Mouse (Mus musculus): ENCODE data around the gene Abcc10.
A peak's percentile ranks its signal among the peaks of the same experiment; 100 is the strongest.

The Abcc10 gene

GRCm38 (mm10) chr17:46327906-46328534, at the start of gene Abcc10:
Abcc10 (minus strand) TSS chr17:46328352.
- DNase-seq (ENCODE audit: low spot score in 2 of 2), result peak; percentile 87 to 92

DNA sequence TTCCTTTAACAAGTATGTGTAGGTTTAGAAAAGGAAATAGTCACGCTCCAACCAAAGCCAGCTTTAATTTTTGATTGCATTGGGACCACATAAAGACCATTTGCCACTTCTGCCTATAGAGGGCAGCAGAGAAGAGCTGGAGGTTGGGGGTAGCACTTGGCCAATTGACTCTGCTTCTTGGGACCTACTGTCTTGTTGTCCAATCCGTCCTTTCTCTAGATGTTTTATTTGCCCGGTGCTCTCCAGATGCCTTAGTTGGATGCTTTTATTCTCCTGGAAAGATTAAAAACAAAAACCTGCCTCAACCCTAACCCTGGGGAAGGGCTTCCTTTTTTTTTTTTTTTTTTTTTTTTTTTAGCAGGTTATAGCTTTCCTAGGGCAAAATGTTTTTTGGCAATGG, 43.6 kb upstream of the Abcc10 start:
- no peak for DNase-seq (ENCODE audit: low spot score in 2 of 2)

GRCm38 (mm10) chr17:46351026-46351700, 23.0 kb upstream of the Abcc10 start:
- no peak for DNase-seq (ENCODE audit: low spot score in 2 of 2)

- DNase-seq (ENCODE audit: low spot score in 2 of 2), result no peak
Measured at GRCm38 (mm10) chr17:46341208-46341607, 13.1 kb upstream of the Abcc10 start.

- no peak for DNase-seq (ENCODE audit: low spot score in 2 of 2)
Measured at GRCm38 (mm10) chr17:46336475-46336874, 8.3 kb upstream of the Abcc10 start.

DNA sequence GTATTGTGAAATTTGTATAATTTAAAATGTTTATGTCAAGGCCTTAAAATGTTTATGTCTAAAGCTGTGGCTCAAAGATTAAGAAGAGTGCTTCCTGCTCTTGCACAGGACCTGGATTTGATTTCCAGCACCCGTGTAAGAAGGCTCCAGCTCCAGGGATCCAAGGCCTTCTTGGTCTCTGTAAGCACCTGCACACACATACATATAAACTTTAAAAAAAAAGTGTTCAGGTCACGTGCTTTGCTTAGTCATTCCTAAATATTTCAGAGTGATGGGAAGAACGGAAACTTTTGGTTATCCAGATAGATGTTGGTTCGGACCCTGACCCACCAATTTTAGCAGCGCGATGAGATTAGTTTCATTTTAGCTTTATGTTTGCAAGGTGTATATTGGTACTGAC, 571 bp upstream of the Abcc10 start:
- DNase-seq (ENCODE audit: low spot score in 2 of 2), result no peak

GRCm38 (mm10) chr17:46327413-46327905, 693 bp downstream of the Abcc10 start:
- no peak for DNase-seq (ENCODE audit: low spot score in 2 of 2)

GRCm38 (mm10) chr17:46322046-46322823, 5.9 kb downstream of the Abcc10 start:
- no peak for DNase-seq (ENCODE audit: low spot score in 2 of 2)

DNA sequence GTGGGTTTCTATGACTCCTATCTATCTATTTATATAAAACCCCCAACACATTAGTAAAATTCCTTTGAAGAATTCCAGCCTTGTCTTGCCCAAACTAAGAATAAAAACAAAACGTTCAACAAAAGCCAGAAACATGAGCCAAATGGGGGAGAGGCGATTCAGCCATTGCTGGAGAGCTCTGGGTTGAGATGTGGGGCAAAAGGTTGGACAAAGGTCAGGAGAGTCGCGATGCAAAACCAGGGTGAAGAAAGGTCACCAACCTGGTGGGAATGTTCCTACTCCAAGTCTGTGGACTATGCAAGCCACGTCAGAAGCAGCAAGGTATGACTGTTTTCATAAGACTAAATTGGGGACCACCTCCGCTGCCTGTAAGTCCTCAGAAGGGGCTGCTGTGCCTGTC, 7.7 kb downstream of the Abcc10 start:
- DNase-seq (ENCODE audit: low spot score in 2 of 2), result no peak

- DNase-seq (ENCODE audit: low spot score in 2 of 2), result no peak
Measured at GRCm38 (mm10) chr17:46315813-46316212, 12.3 kb downstream of the Abcc10 start.

DNA sequence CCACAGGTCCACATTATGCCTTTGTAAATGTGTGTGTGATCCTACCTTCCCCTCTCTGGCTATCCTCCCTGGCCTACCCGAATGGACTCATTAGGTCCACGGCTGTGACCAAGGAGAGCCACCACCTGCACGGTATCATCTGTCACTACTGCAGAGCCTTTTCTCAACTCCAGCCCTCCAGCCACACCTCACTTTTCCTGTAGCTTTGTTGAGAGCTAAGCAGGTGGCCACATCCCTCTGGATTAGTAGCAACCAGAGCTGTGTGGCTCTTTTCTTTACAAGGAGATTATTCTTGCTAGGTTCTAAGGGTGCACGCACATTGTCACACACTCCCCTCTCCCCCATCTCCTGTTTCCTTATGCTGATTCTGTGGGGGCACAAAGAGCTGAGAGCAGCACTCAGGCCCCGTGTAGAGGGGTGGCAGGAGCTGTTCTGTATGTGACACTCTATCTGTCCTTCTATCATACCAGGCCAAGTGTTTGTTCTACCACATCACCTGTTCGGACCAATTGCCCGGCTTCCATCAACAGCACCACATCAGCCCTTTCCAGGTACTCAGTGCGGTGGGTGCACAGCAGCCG, 14.9 kb downstream of the Abcc10 start:
- no peak for DNase-seq (ENCODE audit: low spot score in 2 of 2)

DNA sequence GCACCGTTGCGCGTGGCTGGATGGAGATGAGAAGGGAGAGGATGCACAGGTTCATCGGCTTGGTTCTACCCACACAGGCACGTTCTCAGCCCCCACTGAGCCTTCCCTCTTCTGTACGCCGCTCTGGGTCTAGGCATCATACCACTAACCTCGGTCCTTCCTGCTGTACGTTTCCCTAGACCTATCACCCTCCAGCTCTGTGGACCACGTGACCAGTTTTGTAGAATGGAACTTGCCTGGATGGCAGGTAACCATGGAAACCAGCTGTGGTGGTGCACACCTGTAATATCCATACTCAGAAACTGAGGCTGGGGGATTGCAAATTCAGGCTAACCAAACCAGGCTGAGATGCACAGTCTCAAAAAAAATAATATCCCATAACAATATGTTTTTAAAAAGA, 17.6 kb downstream of the Abcc10 start:
- DNase-seq (ENCODE audit: low spot score in 2 of 2), result no peak

- no peak for DNase-seq (ENCODE audit: low spot score in 2 of 2)
Measured at GRCm38 (mm10) chr17:46309835-46310234, 18.3 kb downstream of the Abcc10 start.

GRCm38 (mm10) chr17:46306956-46307355, 21.2 kb downstream of the Abcc10 start:
- DNase-seq (ENCODE audit: low spot score in 2 of 2), result no peak

DNA sequence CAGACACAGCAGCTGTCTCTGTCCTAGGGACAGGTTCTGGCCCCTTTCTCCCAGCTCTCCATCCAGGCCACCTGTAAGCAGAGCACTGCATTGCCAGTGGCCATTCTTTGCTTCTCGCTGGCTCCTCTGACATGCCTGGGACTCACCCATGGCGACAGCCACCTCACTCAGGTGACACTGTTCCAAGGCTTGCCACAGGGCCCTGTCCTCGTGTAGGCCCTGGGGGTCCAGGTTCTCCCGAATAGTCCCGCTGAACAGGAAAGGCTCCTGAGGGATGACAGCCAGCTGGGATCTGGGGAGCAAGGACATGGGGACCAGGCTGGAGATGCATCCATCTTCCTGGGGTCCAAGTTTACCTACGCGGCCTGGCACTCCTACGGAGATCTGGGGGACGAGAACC, 24.0 kb downstream of the Abcc10 start:
- no peak for DNase-seq (ENCODE audit: low spot score in 2 of 2)

DNA sequence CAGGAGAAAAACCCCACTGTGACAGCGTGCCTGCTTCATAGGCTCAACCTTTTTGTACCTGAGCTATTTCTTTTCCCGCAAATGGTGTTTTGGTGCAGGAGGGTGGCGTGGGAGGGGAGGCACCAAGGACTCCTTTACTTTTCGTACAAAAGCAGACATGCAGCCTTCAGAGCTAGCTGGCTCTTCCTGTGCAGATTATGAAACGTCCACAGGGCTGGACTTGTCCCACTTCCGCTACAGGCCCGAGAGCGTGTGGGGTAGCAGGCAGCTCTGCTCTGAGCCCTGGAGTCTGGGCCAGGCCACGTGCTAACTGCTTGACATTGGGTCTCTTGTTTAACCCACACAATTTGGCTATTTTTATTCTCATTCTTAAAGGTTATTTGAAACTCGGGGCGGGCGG, 26.3 kb downstream of the Abcc10 start:
- no peak for DNase-seq (ENCODE audit: low spot score in 2 of 2)

GRCm38 (mm10) chr17:46298220-46298913, 29.8 kb downstream of the Abcc10 start:
- peak; percentile 75 to 86 for DNase-seq (ENCODE audit: low spot score in 2 of 2)

- DNase-seq (ENCODE audit: low spot score in 2 of 2), result peak in 1 of 2 experiments; percentile 35
Measured at GRCm38 (mm10) chr17:46297364-46298219, 30.6 kb downstream of the Abcc10 start, which contains the start of gene Dlk2. Dlk2 (plus strand) TSS chr17:46297421.

DNA sequence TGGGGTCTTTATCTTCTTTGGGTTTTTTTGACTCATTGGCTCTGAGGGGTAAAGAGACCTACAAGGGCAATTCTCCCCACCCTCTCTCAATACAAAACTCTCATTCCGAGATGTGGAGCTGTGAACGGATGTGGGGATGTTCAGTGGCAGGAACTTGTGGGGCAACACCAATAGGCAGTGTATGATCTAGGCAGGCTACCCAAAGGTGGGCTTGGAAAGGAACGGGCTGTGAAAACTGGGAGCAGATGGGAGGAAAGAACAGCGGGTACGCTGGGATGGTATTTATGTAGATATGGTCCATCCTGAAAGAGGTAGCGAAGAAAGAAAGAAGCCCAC, 31.2 kb downstream of the Abcc10 start:
- no peak for DNase-seq (ENCODE audit: low spot score in 2 of 2)

DNA sequence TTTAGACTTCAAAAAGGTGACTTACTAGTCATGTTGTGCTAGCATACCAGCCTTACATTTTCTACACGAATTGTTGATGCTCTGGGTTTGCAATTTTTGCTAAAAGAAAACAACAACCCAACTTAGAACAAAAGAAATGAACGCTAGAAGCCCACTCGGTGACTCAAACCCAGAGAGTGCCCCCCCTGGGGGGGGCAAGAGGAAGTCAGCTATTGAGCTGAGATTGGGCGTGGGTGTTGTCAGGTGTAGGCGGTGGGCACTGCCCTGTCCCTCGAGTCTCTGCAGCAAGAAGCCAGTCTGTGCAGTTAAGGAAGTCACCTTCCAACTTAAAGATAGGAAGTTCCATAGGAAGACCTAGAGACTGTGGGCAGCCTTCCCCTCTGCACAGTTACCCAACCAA, 31.6 kb downstream of the Abcc10 start:
- no peak for DNase-seq (ENCODE audit: low spot score in 2 of 2)

DNA sequence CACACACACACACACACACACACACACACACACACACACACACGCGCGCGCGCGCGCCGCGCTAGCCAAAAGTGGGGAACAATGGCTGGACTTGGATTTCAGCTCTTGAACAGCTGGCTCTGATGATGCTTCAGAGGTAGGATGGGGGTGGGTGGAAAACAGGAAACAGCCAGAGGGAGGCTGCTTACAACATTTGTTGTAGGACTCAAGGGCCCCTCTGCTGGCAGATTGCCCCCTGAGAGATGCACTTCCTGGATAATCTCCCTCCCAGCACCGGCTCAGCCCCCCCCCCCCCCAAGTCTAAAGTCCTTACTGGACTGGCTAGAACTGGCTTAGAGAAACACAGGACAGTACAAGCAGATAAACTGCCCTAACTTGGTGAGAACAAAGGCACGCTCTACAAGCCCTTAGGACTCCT, 40.5 kb downstream of the Abcc10 start:
- DNase-seq (ENCODE audit: low spot score in 2 of 2), result no peak

Data from cerebellum, postnatal 4 days (tissue).